Mouse (Mus musculus): ENCODE results near the gene Ralgapa2.

GRCm38 (mm10) chr2:146196126-146196525 is 316.0 kb downstream of the Ralgapa2 start:
- TF ChIP-seq TAL1 (IDR thresholded peaks at IDR 0.05; ENCODE audit: low read length): no peak
- TF ChIP-seq GATA1 (IDR thresholded peaks at IDR 0.05; ENCODE audit: low read length): no peak

Measured in erythroblast, embryonic 14.5 days (primary cell).